Comparison of ENCODE assay signal across 13 mouse cellular contexts in the genomic region with DNA sequence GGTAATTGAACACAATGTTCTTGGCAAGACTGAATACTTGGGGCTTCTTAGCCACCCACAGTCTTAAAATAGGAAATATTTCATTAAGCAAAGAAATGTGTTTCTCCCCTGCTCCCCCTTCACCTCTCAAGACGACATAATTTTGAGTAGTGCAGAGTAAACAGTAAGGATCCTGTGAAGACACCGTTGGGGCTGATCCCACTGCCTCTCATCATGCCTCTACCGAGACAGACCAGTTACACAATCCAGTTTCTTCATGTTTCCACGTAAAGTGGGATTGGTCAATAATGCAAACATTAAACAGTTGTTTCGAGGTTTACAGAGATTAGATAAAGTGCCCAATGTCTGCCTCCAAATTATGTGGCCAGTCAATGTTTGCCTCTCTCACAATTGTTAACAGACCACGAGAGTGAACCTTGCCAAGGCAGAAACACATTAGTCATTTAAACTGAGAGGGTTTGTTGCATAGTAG. TPM values are rescaled to one million over a fixed set of nuclear protein-coding genes. Genes with fewer than 3 reads are reported as not detected.
DNase-seq lines count a peak whose midpoint lies in the region; ATAC-seq and TF ChIP-seq lines count a peak whose summit lies in the region.
"Had no signal": no experiment of that assay in that cellular context is flagged by ENCODE, and none has a peak within 500 bp of the region (broad histone marks: within the 10 kb centered on the region; RNA-seq: fewer than 3 reads in every experiment).

No protein-coding gene starts in this region.

- no peak for TF ChIP-seq CTCF in gastrocnemius, adult 2 months (IDR thresholded peaks at IDR 0.05)

- no peak overlapping the region for H3K4me3 ChIP-seq in gastrocnemius, adult 2 months
- no peak overlapping the region for H3K4me3 ChIP-seq in intestine, embryonic 15.5 days (replicated peaks)
- no peak overlapping the region for H3K4me3 ChIP-seq in lung, embryonic 16.5 days (ENCODE audit: low read length)
- H3K4me3 ChIP-seq in hindbrain, embryonic 10.5 days, result no peak overlapping the region
- H3K4me3 ChIP-seq: embryonic facial prominence, embryonic 15.5 days had no signal

- no peak overlapping the region for H3K9ac ChIP-seq in intestine, embryonic 15.5 days
- H3K9ac ChIP-seq in lung, embryonic 16.5 days (ENCODE audit: low read length), result no peak overlapping the region
- H3K9ac ChIP-seq: embryonic facial prominence, embryonic 15.5 days had no signal

- H3K4me1 ChIP-seq in intestine, embryonic 15.5 days (replicated peaks), result no peaks in the 10 kb centered on the region
- 0 out of 2 replicates have a peak, but pooled peaks cover 2% of the 10 kb centered on the region for H3K4me1 ChIP-seq in lung, embryonic 16.5 days (replicated peaks; ENCODE audit: control insufficient read depth, insufficient read depth, low read length)
- no peaks in the 10 kb centered on the region for H3K4me1 ChIP-seq in hindbrain, embryonic 10.5 days (replicated peaks)

- H3K4me2 ChIP-seq in intestine, embryonic 15.5 days (replicated peaks), result no peak overlapping the region
- H3K4me2 ChIP-seq in lung, embryonic 16.5 days (ENCODE audit: low read depth, low read length), result no peak overlapping the region
- H3K4me2 ChIP-seq: embryonic facial prominence, embryonic 15.5 days had no signal

- no peaks in the 10 kb centered on the region for H3K36me3 ChIP-seq in intestine, embryonic 15.5 days
- H3K36me3 ChIP-seq in lung, embryonic 16.5 days (ENCODE audit: control insufficient read depth, insufficient read depth, low read length), result no peaks in the 10 kb centered on the region; the same call in 1 of the 2 replicates
- no peaks in the 10 kb centered on the region for H3K36me3 ChIP-seq in hindbrain, embryonic 10.5 days
- H3K36me3 ChIP-seq: embryonic facial prominence, embryonic 15.5 days had no signal

- no peak for DNase-seq in gastrocnemius, adult 2 months
- no peak for DNase-seq in gastrocnemius, postnatal 4 days (ENCODE audit: low spot score in 2 of 2)
- DNase-seq in 3T3-L1 (ENCODE audit: low read depth, low spot score), result peak; percentile 75
- no peak for DNase-seq in hindbrain, embryonic 10.5 days (ENCODE audit: low spot score)
- no peak for DNase-seq in cerebellum, adult 9-11 months
- DNase-seq in urinary bladder, postnatal 25 days (ENCODE audit: low spot score), result no peak
- DNase-seq: gastrocnemius, postnatal 14 days had no signal

- H3K9me3 ChIP-seq in intestine, embryonic 15.5 days, result no peaks in the 10 kb centered on the region
- no peaks in the 10 kb centered on the region for H3K9me3 ChIP-seq in lung, embryonic 16.5 days (ENCODE audit: control insufficient read depth, low read length)
- no peaks in the 10 kb centered on the region for H3K9me3 ChIP-seq in hindbrain, embryonic 10.5 days
- H3K9me3 ChIP-seq: embryonic facial prominence, embryonic 15.5 days had no signal

- peak; percentile 61 for ATAC-seq in intestine, embryonic 15.5 days
- ATAC-seq in lung, embryonic 16.5 days (ENCODE audit: low read depth), result peak; percentile 90
- ATAC-seq: hindbrain, embryonic 16.5 days had no signal

- H3K27ac ChIP-seq in gastrocnemius, adult 2 months, result peak overlapping the region; percentile 69
- H3K27ac ChIP-seq in intestine, embryonic 15.5 days, result no peak overlapping the region
- peak overlapping the region; percentile 81 for H3K27ac ChIP-seq in lung, embryonic 16.5 days (ENCODE audit: low read length)
- H3K27ac ChIP-seq in hindbrain, embryonic 10.5 days, result no peak overlapping the region
- H3K27ac ChIP-seq: embryonic facial prominence, embryonic 15.5 days had no signal

- H3K27me3 ChIP-seq in intestine, embryonic 15.5 days (replicated peaks), result no peaks in the 10 kb centered on the region
- no peaks in the 10 kb centered on the region for H3K27me3 ChIP-seq in lung, embryonic 16.5 days (ENCODE audit: control insufficient read depth, insufficient read depth, low read depth, low read length)
- H3K27me3 ChIP-seq in hindbrain, embryonic 10.5 days (ENCODE audit: insufficient read depth, poor library complexity, severe bottlenecking), result no peaks in the 10 kb centered on the region
- H3K27me3 ChIP-seq: embryonic facial prominence, embryonic 15.5 days had no signal

- WGBS in intestine, embryonic 15.5 days, result 17% methylated on average over 6 of the region's 6 CpGs
- WGBS in lung, embryonic 16.5 days, result 11% methylated on average over 6 of the region's 6 CpGs
- WGBS in hindbrain, embryonic 10.5 days, result 89% methylated on average over 6 of the region's 6 CpGs

- intact Hi-C loops in gastrocnemius, adult 2 months (cut with DNase I), result no loop called here

RNA-seq across cellular contexts. Expression of a gene that starts 6.5 kb away (rescaled TPM):
- total RNA-seq in gastrocnemius, adult 2 months (2021), result 10 to 100 TPM; 16.3 to 17.7 TPM
- total RNA-seq in gastrocnemius, postnatal 4 days (2021), result 1 to 10 TPM; 2.7 to 3.4 TPM
- polyA plus RNA-seq in intestine, embryonic 15.5 days (2015; fragmentation: Nextera tagmentation; extraction: Ambion mirVana), result 2.5 and 2.9 TPM in 2 replicates
- 48.3 and 70.3 TPM in 2 replicates for polyA plus RNA-seq in lung, embryonic 16.5 days (2015; fragmentation: Nextera tagmentation; extraction: Ambion mirVana)
- not detected in 2 replicates for polyA plus RNA-seq in hindbrain, embryonic 10.5 days (2016; fragmentation: Nextera tagmentation; extraction: Ambion mirVana)

RNA-seq across cellular contexts. Expression of a gene that starts 25.6 kb away (rescaled TPM):
- total RNA-seq in gastrocnemius, adult 2 months (2021), result 10 to 100 TPM; 13.4 to 14.1 TPM
- total RNA-seq in gastrocnemius, postnatal 4 days (2021), result 10 to 100 TPM; 49.6 to 62.8 TPM
- 16.9 and 20.4 TPM in 2 replicates for polyA plus RNA-seq in intestine, embryonic 15.5 days (2015; fragmentation: Nextera tagmentation; extraction: Ambion mirVana)
- polyA plus RNA-seq in lung, embryonic 16.5 days (2015; fragmentation: Nextera tagmentation; extraction: Ambion mirVana), result 29.2 and 41.0 TPM in 2 replicates
- 11.3 and 11.6 TPM in 2 replicates for polyA plus RNA-seq in hindbrain, embryonic 10.5 days (2016; fragmentation: Nextera tagmentation; extraction: Ambion mirVana)

RNA-seq across cellular contexts. Expression of a gene that starts 45.3 kb away (rescaled TPM):
- total RNA-seq in gastrocnemius, adult 2 months (2021), result not detected
- total RNA-seq in gastrocnemius, postnatal 4 days (2021), result under 1 TPM in 1 of 2 experiments, not detected in 1; 0.16 TPM
- polyA plus RNA-seq in intestine, embryonic 15.5 days (2015; fragmentation: Nextera tagmentation; extraction: Ambion mirVana), result not detected in 2 replicates
- not detected in 2 replicates for polyA plus RNA-seq in lung, embryonic 16.5 days (2015; fragmentation: Nextera tagmentation; extraction: Ambion mirVana)
- not detected in 2 replicates for polyA plus RNA-seq in hindbrain, embryonic 10.5 days (2016; fragmentation: Nextera tagmentation; extraction: Ambion mirVana)
- total RNA-seq: gastrocnemius, postnatal 14 days; left cerebral cortex, postnatal 36 days had no signal
- polyA plus RNA-seq: hindbrain, embryonic 16.5 days; midbrain, postnatal 0 days had no signal

Comparison
In these comparisons a context has a peak if more than half of its experiments do, and no peak if none do; other contexts are left out.
1. H3K27ac ChIP-seq: peak in gastrocnemius, adult 2 months (single experiment) and lung, embryonic 16.5 days (single experiment); none in intestine, embryonic 15.5 days (single experiment) and hindbrain, embryonic 10.5 days (single experiment).
2. RNA of a gene that starts 6.5 kb away (polyA plus RNA-seq): 48.3 to 70.3 TPM in lung, embryonic 16.5 days; 2.5 to 2.9 TPM in intestine, embryonic 15.5 days and not detected in hindbrain, embryonic 10.5 days; every median in the first group is over 10 times any median in the second.